Mouse (Mus musculus) cerebellum, postnatal 4 days (tissue): ENCODE data around the gene Ifi27l2a.
"Not testable (repeated sequence)": the region's sequence is repeated elsewhere in the genome, so short reads cannot be mapped to it uniquely, and the experiment has no call there.

ENCODE experiments used
- DNase-seq, 2 experiments: peaks; one replicate each; pipeline ENCODE4 v3.0.0; 2022; ENCODE audit warnings: low spot score in 2 of 2, mixed read lengths in 1 of 2

The Ifi27l2a gene

GRCm38 (mm10) chr12:103443524-103443923, at the start of gene Ifi27l2a:
Ifi27l2a (minus strand) TSS chr12:103443680.
- DNase-seq: no peak

GRCm38 (mm10) chr12:103492767-103493166, 49.3 kb upstream of the Ifi27l2a start:
- DNase-seq: peak in 1 of 2 experiments; percentile 70

DNA sequence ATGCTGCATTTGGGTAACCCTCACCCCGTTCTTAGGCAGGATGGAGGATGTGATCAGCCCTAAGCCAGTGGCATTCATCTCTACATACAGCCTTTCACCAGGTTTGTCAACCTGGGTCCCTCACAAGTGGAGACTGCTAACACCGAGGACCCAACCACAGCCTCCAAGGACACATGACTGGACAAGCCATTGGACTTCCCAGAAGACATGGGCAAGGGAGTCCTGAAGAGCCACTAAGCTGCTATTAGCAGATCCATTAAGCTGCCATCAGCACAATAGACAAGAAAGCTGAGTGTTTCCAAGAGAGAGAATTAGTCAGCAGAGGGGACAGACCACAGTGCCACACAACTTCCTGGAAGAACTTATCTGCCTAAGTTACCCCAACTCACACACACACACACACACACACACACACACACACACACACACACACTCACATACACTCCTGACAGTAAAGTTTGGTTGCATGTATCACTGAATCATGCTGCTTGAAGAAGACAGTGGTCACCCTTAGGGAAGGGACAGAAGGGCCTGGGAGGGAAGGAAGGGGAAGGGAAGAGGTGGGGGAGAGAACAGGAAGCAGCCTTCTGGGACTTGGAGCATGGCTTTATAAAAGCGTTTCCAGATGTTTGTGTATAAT, 47.7 kb upstream of the Ifi27l2a start:
- DNase-seq: no peak

GRCm38 (mm10) chr12:103487750-103488149, 44.3 kb upstream of the Ifi27l2a start:
- DNase-seq: no peak

GRCm38 (mm10) chr12:103487276-103487675, 43.8 kb upstream of the Ifi27l2a start:
- DNase-seq: no peak

DNA sequence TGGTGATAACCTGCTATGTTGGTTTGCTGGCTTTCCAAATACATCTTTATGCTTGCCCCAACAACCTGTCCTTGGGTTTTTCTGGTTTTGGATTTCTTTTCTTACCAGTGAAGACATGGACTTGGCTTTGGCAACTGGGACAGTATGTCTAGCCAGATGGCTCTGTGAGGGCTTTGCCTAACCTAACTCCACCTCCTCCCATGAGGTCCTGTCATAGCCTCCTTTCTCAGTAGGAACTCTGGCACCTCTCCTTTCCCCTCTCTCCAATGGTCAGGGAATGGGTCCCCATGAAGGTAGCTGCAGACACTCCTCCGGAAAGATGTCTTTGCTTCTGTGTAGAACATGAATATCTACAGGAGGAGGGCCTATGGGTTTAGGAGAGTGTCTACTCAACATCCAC, 43.2 kb upstream of the Ifi27l2a start:
- no peak for DNase-seq

DNA sequence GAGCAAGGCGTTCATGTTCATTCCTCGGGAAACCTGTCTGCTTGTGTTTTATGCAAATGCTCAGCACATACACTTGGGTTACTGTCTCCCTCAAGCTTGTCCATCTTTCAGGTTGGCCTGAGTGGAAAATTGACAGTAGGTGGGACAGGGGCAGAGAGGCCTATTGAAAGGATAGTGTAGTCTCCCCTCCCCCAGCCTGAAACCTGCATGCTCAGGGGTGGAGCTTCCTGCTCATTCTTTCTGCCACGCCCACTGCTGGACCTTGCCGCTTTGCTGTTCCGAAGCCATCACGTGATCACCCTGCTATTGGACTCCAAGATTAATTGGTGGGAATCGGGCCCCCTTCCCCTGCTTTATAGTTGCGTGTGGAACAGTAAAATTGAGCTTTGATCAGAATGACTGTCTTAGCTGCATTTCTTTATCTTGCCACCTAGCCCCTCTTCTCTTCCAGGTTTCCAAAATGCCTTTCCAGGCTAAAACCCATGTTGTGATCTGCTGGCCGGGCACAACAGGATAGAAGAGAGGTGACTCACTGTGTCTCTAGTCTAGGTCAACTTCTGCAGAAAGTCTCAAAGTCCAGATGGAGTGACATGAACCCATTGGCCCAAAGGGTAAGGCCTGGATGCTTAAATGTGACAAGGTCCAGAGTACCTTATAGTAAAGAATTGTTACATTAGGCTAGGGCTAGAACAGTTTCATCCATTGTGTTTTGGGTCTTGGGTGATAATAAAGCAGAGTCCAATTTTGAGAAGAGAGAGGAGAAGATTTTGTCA, 40.9 kb upstream of the Ifi27l2a start:
- DNase-seq: not testable (repeated sequence)

- no peak for DNase-seq
Observed at GRCm38 (mm10) chr12:103482781-103483180, 39.3 kb upstream of the Ifi27l2a start.

DNA sequence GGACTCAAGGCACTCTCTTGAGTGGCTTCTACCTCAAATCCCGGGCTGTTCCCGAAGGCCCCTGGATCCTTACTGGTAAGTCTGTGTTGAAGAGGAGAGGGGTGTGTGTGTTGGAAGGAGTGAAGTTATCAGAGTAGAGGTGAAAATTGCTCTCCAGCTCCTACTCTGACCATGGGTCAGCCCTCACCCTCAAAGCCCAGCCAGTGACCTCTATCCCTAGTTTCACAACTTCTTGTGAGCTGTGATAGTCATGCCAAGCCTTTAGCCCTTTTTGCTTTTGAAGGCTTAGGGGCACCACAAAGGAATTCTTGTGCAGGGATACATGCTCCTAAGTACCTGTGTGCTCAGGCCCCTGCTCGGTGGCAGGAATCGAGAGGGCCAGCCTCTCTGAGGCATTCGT, 38.2 kb upstream of the Ifi27l2a start:
- no peak for DNase-seq

DNA sequence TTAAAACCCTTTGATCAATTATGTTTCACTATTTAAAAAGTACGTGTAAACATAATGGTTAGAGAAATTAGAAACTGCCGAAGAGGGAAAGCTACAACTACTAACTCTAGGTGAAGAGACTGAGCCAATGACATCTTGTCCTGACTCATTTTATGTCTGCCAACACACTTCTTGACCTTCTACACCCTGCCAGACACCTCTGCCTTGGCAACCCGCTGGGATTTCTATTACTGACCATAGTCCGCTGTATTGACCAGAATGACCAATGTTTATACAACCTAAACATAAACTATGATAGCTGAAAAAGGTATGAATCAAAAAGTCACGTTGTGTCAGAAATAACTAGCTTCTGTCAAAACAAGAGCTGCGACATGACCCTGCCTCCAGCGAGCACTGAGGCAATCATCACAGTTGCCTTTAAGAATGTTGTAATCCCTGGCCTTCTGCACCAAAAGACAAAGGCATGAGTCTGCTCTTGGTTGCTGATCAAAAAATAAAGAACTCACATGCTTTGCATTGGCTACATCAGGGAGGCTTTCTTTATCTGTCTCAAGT, 34.1 kb upstream of the Ifi27l2a start:
- DNase-seq: no peak

DNA sequence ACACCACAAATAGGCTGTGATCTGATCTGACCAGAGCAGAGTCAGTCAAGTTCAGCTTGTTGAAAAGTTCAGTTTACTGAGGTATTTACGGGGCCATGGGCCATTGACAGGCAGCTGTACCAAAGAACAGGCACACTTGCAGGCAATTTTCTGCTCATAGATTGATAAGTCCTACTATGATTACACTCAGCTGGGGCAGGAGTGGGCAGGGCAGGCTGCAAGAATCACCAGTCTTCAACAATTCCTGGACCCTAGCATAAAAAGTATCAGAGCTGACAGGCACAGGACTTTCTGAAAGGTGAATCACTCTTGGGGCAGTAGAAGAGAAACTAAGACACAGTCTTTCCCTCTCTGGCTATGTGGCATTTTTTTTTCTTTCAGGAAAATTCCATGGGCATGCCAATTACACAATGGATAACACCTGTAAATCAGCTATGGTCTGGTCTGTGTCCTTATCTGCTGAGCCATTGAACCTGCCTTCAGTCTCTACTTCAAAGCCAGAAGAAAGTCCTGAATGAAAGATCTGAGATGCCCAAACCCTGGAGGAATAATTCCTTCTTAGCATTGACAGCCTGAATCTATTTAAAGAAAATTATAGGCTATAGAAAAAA, 33.4 kb upstream of the Ifi27l2a start:
- no peak for DNase-seq

DNA sequence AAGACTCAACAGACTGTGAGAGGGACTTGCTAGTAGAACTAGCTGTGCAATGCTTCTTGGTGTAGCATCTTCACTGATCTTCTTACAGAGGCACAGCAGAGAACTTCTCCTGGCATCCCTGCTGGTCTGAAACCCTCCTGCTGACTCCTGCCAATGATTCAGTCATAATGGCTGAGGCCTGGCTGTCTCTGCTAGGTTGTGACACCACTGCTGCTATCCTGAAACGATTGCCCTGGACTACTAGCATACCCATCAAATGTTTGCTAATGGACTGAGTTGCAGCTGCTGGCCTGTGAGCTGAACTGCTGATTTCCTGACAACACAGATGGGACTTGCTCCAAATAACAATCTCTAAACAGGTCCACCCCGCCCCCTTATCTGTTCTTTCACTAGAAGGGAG, 31.0 kb upstream of the Ifi27l2a start:
- no peak for DNase-seq

GRCm38 (mm10) chr12:103457140-103457539, 13.7 kb upstream of the Ifi27l2a start, which contains the start of gene Ifi27l2b:
Ifi27l2b (minus strand) TSS chr12:103457223.
- DNase-seq: no peak

DNA sequence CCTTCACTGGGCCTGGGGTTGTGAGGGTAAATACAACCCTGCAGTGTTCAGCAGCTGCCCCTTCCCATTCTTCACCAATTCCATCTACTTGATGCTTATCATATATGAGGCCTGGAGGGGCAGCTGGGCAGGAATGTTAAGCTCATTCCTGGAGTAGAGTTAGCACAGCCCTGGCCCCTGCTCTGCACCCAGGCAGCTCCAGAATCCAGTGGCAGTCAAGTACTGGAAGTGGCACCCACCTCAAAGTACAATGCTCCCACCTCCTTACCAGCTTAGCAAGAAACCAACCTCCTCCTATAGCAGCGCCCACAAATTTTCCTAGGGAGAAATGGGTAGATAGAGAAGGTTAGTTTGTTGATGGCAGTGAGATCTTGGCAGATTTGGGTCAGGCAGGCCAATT, 13.2 kb upstream of the Ifi27l2a start:
- not testable (repeated sequence) for DNase-seq

GRCm38 (mm10) chr12:103453361-103453760, 9.9 kb upstream of the Ifi27l2a start:
- DNase-seq: no peak

GRCm38 (mm10) chr12:103445060-103445459, 1.6 kb upstream of the Ifi27l2a start:
- DNase-seq: no peak

DNA sequence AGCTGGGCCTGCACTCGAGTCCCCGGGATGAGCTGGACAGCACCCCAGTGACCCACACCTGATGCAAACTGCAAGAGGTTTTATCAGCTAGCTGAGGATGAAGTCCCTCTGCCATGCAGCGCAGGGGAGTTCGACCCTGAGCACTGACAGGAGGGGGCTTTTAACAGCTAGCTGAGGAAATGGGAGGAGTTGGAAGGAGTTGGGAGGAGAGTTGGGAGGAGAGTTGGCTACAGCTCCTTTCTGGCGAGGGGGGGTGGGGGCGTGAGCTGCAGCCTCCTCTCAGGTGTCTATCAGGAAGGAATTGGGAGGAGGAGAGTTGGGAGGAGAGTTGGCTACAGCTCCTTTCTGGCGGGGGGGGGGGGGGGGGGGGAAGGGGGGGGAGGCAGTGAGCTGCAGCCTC, 781 bp upstream of the Ifi27l2a start:
- DNase-seq: not testable (repeated sequence)

DNA sequence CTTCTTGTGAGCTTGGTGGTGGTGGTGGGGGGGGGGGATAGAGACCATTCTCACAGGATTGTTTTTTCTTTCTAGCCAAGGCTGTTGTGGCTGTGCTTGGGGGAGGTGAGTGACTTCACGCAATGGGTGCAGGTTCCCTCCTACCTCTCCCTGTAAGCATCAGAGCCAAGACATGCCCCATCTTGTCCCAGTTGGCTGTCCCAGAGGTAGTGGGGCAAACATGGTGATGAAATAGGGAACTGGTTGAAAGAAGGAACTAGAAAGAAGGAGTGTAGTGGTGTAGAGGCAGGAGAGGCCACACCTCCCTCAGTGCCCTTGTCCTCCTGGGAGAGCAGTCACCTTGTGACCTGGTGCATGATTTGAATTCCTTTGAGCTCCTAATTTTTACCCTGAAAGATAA, 5.9 kb downstream of the Ifi27l2a start:
- no peak for DNase-seq

DNA sequence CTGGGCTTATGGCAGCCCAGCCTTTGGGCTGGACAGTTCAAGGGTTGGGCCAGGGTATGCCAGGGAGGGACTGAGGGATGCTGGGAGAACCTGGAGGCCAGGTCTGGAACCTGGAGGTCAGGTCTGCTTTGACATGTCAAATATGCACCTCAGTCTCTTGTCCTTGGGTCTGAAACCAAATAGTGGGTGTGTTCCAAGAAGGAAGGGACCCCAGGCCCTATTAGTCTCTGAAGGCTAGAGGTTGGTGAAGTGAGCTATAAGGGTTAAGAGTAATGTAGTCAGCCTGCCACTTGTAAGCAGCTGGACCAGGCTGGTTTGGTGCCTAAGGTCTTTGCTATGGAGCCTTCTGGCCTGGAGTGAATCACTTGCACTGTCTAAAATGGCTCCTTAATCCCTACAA, 8.6 kb downstream of the Ifi27l2a start:
- DNase-seq: no peak

DNA sequence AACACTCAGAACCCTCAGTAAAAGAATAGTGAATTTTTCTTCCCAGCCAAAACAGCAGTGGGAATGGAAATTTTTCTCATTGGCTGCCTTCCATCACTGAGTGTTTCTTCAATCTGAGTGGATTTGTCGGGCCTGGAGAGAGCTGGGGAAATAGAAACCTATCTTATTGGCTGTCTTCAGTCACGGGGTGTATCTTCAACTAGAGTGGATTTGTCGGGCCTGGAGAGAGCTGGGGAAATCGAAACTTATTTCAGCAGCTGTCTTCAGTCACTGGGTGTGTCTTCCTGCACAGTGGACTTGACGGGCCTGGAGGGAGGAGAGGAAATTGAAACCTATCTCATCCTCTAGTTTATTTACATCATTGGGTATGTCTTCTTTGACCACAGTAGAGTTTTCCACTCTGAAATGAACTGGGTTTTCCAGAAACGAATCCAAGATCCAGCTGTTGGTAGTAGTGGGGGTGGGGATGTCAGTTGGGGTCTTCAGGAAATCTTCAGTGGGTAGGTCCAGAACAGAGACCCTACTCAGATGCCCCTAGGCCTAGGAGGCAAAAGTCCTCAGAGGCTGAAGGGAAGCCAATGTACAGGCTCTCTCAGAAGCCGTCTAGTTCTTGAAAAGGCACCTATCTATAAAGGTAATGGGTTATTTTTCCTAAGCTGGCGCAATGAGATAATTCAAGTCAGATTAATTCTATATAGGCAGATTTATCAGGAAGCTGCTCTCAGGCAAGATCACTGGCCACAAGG, 9.3 kb downstream of the Ifi27l2a start, which contains the start of gene Ifi27:
Gene Ifi27, plus strand, starts transcription at position 226 of the 746 bp plus-strand sequence.
- DNase-seq: no peak

- no peak for DNase-seq
Observed at GRCm38 (mm10) chr12:103433430-103433829, 10.1 kb downstream of the Ifi27l2a start.

- no peak for DNase-seq
Observed at GRCm38 (mm10) chr12:103426710-103427109, 16.8 kb downstream of the Ifi27l2a start.
